Mouse (Mus musculus) C2C12 (cell line): ENCODE measurements around the gene Slc25a3. TPM values are rescaled to one million over a fixed set of nuclear protein-coding genes. Genes with fewer than 3 reads are reported as not detected.

ENCODE experiments used
- H3K27me3 ChIP-seq: one replicate; pipeline ENCODE4 v1.6.1; 2011; ENCODE audit not compliant: control insufficient read depth, insufficient read depth, insufficient read length
- H3K36me3 ChIP-seq: one replicate; pipeline ENCODE4 v1.6.1; 2011; ENCODE audit not compliant: control insufficient read depth, insufficient read depth
- H3K4me3 ChIP-seq: one replicate; pipeline ENCODE4 v1.5.1; 2011; ENCODE audit warnings: mild to moderate bottlenecking, control low read depth; ENCODE audit not compliant: poor library complexity, insufficient read depth, severe bottlenecking
- H3K79me2 ChIP-seq: one replicate; pipeline ENCODE4 v1.6.1; 2011; ENCODE audit not compliant: control insufficient read depth, insufficient read depth
- H3K79me3 ChIP-seq: one replicate; pipeline ENCODE4 v1.6.1; 2011; ENCODE audit warnings: low read depth, control low read depth
- H3ac ChIP-seq: one replicate; pipeline ENCODE3; 2011; ENCODE audit warnings: low read depth; ENCODE audit not compliant: control insufficient read depth, insufficient read length
- CEBPB ChIP-seq: IDR thresholded peaks from one replicate; pipeline ENCODE4 v1.6.1; 2011; ENCODE audit warnings: low read depth, mild to moderate bottlenecking, control low read depth, moderate library complexity
- CTCF ChIP-seq: IDR thresholded peaks from one replicate; pipeline ENCODE4 v1.5.1; 2011; ENCODE audit not compliant: control insufficient read depth, insufficient read depth, insufficient read length
- FOSL1 ChIP-seq: IDR thresholded peaks from one replicate; pipeline ENCODE4 v1.8.0; 2011; ENCODE audit warnings: mild to moderate bottlenecking, low read length; ENCODE audit not compliant: poor library complexity, insufficient read depth, severe bottlenecking
- MAX ChIP-seq: IDR thresholded peaks from one replicate; pipeline ENCODE4 v1.6.1; 2011; ENCODE audit warnings: mild to moderate bottlenecking, control low read depth
- MYOD1 ChIP-seq: IDR thresholded peaks from one replicate; pipeline ENCODE4 v1.6.1; 2011; ENCODE audit warnings: low read depth; ENCODE audit not compliant: control insufficient read depth, insufficient read length
- MYOG ChIP-seq: IDR thresholded peaks from one replicate; pipeline ENCODE4 v1.6.1; 2011; ENCODE audit not compliant: control insufficient read depth, insufficient read length; ENCODE audit errors: extremely low read depth
- USF1 ChIP-seq: IDR thresholded peaks from one replicate; pipeline ENCODE4 v1.6.1; 2011; ENCODE audit warnings: low read depth, mild to moderate bottlenecking, control low read depth, moderate library complexity
- polyA plus RNA-seq: library from polyadenylated mRNA; unstranded; fragments of >200 nt; fragmentation: generic; extraction: Trizol; gene quantifications from one replicate; pipeline ENCODE4 v1.2.1, GENCODE M21; 2012; ENCODE audit warnings: missing spikeins

Slc25a3 gene
- polyA plus RNA-seq, 1 experiment: 722 TPM

DNA sequence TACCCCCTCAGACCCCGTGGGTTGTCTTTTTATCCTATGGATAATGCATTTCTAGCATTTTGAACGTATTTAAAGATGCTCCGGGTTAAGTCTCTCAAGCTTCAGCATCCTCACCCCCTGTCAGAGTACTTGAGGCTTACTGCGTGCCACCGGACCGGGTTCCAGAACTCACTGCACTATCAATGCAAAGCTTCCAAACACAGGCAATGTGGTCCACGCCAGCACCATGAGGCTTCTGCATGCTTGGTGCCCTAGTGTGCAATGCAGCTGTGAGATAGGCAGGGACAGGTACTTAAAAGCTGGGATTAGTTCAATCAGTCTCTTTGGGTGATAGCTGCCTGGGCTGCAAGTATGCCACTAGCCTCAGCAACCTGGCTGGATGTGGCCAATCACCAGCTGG, 21.6 kb upstream of the Slc25a3 start:
- H3K79me3 ChIP-seq: peaks cover 3% of the 10 kb centered on the region
- no peak overlapping the region for H3K4me3 ChIP-seq
- no peak overlapping the region for H3ac ChIP-seq
- TF ChIP-seq USF1: no peak
- no peak for TF ChIP-seq MYOG
- TF ChIP-seq FOSL1: no peak
- no peak for TF ChIP-seq MAX
- TF ChIP-seq CTCF: no peak
- no peak for TF ChIP-seq CEBPB
- TF ChIP-seq MYOD1: no peak
- H3K79me2 ChIP-seq: peaks cover 19% of the 10 kb centered on the region
- no peaks in the 10 kb centered on the region for H3K27me3 ChIP-seq
- peaks cover 57% of the 10 kb centered on the region for H3K36me3 ChIP-seq

DNA sequence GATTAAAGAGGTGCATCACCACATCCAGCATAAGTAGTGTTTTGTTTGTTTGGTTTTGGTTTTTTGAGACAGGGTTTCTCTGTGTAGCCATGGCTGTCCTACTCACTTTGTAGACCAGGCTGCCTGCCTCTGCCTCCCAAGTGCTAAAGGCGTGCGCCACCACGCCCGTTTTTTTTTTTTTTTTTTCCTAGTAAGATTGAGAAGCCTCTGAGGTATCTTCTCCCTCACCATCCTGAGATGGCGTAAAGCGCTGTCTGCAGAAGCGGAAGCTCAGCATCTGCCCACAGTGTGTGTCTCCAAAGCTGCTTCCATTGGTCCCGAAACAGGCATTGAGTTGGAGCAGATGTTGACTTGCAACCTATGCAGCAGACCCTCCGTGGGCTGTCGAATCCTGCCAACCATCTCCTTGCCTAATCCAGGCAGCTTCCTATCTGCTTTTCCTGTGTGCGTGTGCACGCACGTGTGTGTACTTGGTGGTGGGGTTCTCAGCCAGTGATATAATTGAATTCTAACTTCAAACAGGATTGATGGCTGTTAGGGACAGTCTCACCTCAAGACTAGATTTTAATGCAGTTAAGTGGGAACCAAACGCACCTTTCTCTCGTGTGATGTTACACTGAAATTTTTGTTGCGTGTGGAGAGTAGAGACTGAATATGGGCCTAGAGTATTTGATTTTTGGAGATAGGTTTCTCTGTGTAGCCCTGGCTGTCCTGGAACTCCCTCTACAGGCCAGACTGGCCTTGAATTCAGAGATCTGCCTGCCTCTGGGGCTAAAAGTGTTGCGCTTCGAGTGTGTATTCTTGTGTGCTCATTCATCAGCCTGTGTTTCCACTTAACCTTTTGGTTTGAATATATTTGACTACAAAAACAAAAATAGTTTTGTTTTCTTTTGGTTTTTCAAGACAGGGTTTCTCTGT, 19.7 kb upstream of the Slc25a3 start:
- Histone ChIP-seq H3K79me2 (peaks cover 2% of the 10 kb centered on the region), H3K79me3 (no peaks in the 10 kb centered on the region), H3ac (no peak overlapping the region), H3K27me3 (no peaks in the 10 kb centered on the region), H3K4me3 (no peak overlapping the region), H3K36me3 (peaks cover 39% of the 10 kb centered on the region)
- TF ChIP-seq MYOG (no peak), CTCF (no peak), FOSL1 (no peak), MYOD1 (no peak), CEBPB (no peak), MAX (no peak), USF1 (no peak)

GRCm38 (mm10) chr10:91142654-91143191, 18.9 kb upstream of the Slc25a3 start:
- no peaks in the 10 kb centered on the region for H3K79me3 ChIP-seq
- H3K36me3 ChIP-seq: peaks cover 30% of the 10 kb centered on the region
- H3K79me2 ChIP-seq: no peaks in the 10 kb centered on the region
- no peaks in the 10 kb centered on the region for H3K27me3 ChIP-seq
- H3ac ChIP-seq: no peak overlapping the region
- no peak for TF ChIP-seq MYOG
- no peak for TF ChIP-seq CEBPB
- H3K4me3 ChIP-seq: no peak overlapping the region

DNA sequence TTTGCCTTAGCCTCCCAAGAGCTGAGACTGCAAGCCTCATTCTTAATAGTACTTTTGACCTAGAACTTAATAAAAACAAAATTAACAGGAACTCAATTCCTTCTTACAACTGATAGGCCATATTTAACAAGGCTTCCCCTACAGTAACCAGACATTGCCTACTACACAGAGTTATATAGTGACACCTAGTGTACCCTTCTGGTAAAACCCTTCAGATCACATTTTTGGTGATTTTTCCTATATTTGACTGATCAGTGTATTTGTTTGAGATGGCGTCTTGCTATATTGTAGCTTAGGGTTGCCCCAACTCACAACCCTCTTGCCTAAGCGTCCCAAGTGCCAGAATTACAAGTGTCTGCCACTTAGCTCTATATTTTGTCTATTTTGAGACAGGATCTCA, 17.7 kb upstream of the Slc25a3 start:
- Histone ChIP-seq H3K27me3 (no peaks in the 10 kb centered on the region), H3K4me3 (no peak overlapping the region), H3K79me2 (no peaks in the 10 kb centered on the region), H3K79me3 (no peaks in the 10 kb centered on the region), H3K36me3 (peaks cover 18% of the 10 kb centered on the region), H3ac (no peak overlapping the region)
- TF ChIP-seq CTCF: no peak
- TF ChIP-seq FOSL1: no peak
- TF ChIP-seq MYOG: no peak
- no peak for TF ChIP-seq MAX
- TF ChIP-seq MYOD1: no peak
- TF ChIP-seq CEBPB: no peak
- no peak for TF ChIP-seq USF1

- Histone ChIP-seq H3K4me3 (no peak overlapping the region), H3K36me3 (peaks cover 3% of the 10 kb centered on the region), H3K27me3 (no peaks in the 10 kb centered on the region), H3K79me3 (no peaks in the 10 kb centered on the region), H3K79me2 (no peaks in the 10 kb centered on the region), H3ac (no peak overlapping the region)
- TF ChIP-seq MAX: no peak
- no peak for TF ChIP-seq CTCF
- TF ChIP-seq CEBPB: no peak
- TF ChIP-seq USF1: no peak
- no peak for TF ChIP-seq FOSL1
- no peak for TF ChIP-seq MYOD1
These were observed 15.4 kb upstream of the Slc25a3 start for GRCm38 (mm10) chr10:91139148-91139766.
